Mouse (Mus musculus) CD4-positive, CD25-positive, alpha-beta regulatory T cell, adult 2 months (primary cell): Measurements from ENCODE around the gene Igf2bp2.

Experiments
- DNase-seq: peaks from one replicate; pipeline ENCODE4 v3.0.0-alpha.2; 2012; ENCODE audit warnings: low read depth, low spot score

The Igf2bp2 gene

GRCm38 (mm10) chr16:22043830-22044229 is 119.3 kb downstream of the Igf2bp2 start:
- DNase-seq: no peak

GRCm38 (mm10) chr16:22039978-22040377 is 123.1 kb downstream of the Igf2bp2 start:
- no peak for DNase-seq

GRCm38 (mm10) chr16:22038554-22038953 is 124.5 kb downstream of the Igf2bp2 start:
- DNase-seq: no peak

GRCm38 (mm10) chr16:22027474-22027873 is 135.6 kb downstream of the Igf2bp2 start:
- no peak for DNase-seq

- peak; percentile 66 for DNase-seq
Measured at GRCm38 (mm10) chr16:22022122-22022521, 141.0 kb downstream of the Igf2bp2 start.

- no peak for DNase-seq
Measured at GRCm38 (mm10) chr16:22015569-22015968, 147.5 kb downstream of the Igf2bp2 start.

GRCm38 (mm10) chr16:22009596-22009995 is 153.5 kb downstream of the Igf2bp2 start:
- no peak for DNase-seq

GRCm38 (mm10) chr16:22009099-22009584 is 154.0 kb downstream of the Igf2bp2 start, which contains the start of gene Senp2:
Gene Senp2, plus strand, starts transcription at chr16:22009484.
- peak; percentile 100 for DNase-seq
